Mouse (Mus musculus) thymus, adult 2 months (tissue): ENCODE results near the gene Nup188. TPM values are rescaled to one million over a fixed set of nuclear protein-coding genes. Genes with fewer than 3 reads are reported as not detected.

Experiments
- DNase-seq: peaks from one replicate; pipeline ENCODE4 v3.0.0; 2021
- H3K27ac ChIP-seq: fragments of 200-500 bp; 2 replicates; pipeline ENCODE4 v1.5.1; 2012; ENCODE audit warnings: low read length, control low read depth; ENCODE audit not compliant: control insufficient read depth, insufficient read depth
- H3K27me3 ChIP-seq: fragments of 200-500 bp; 2 replicates; pipeline ENCODE4 v1.6.1; 2012; ENCODE audit warnings: mild to moderate bottlenecking, low read length, moderate library complexity, mixed read lengths; ENCODE audit not compliant: control insufficient read depth, insufficient read depth
- H3K36me3 ChIP-seq: fragments of 200-500 bp; 2 replicates; pipeline ENCODE4 v1.6.1; 2012; ENCODE audit warnings: mild to moderate bottlenecking, low read length, moderate library complexity; ENCODE audit not compliant: control insufficient read depth, insufficient read depth
- H3K4me1 ChIP-seq: fragments of 200-500 bp; replicated peaks from 2 replicates; pipeline ENCODE4 v1.6.1; 2012; ENCODE audit warnings: low read length; ENCODE audit not compliant: control insufficient read depth, insufficient read depth
- H3K4me3 ChIP-seq: fragments of 200-500 bp; 2 replicates; pipeline ENCODE4 v1.5.1; 2012; ENCODE audit warnings: mild to moderate bottlenecking, low read length, control low read depth, moderate library complexity; ENCODE audit not compliant: control insufficient read depth, insufficient read depth
- CTCF ChIP-seq: fragments of 200-500 bp; IDR thresholded peaks from 2 replicates; pipeline ENCODE4 v1.5.1; 2012; ENCODE audit warnings: mild to moderate bottlenecking, control low read depth, low read length, moderate library complexity, borderline replicate concordance; ENCODE audit not compliant: control insufficient read depth, poor library complexity, insufficient read depth; ENCODE audit errors: extremely low read depth
- POLR2A ChIP-seq: fragments of 200-500 bp; IDR thresholded peaks from 2 replicates; pipeline ENCODE4 v1.6.1; 2012; ENCODE audit warnings: mild to moderate bottlenecking, low read length, control low read depth, moderate library complexity; ENCODE audit not compliant: control insufficient read depth, poor library complexity, insufficient read depth; ENCODE audit errors: extremely low read depth
- WGBS: fragments of 180-500 bp; shearing (Covaris S2); methylation state at CpG from one replicate; pipeline ENCODE4 v1.1.7; 2018; 5-methylcytosine and 5-hydroxymethylcytosine counted together
- polyA plus RNA-seq: library from polyadenylated mRNA; depleted of rRNA; stranded (reverse); fragments of >200 nt; gene quantifications from 2 replicates; pipeline ENCODE4 v1.2.3, GENCODE M21; 2012; rRNA removed

Nup188 gene
- polyA plus RNA-seq, result 77.4 and 107 TPM in 2 replicates

- no peaks in the 10 kb centered on the region for H3K27me3 ChIP-seq
- under 1% methylated on average over 59 of the region's 68 CpGs for WGBS
These were observed at the start of gene Nup188, which contains the start of gene Dolk for GRCm38 (mm10) chr2:30286192-30287026. Gene Nup188, plus strand, starts transcription at chr2:30286397. Gene Dolk, minus strand, starts transcription at chr2:30286334.

GRCm38 (mm10) chr2:30236426-30237198 is 49.6 kb upstream of the Nup188 start:
- Histone ChIP-seq H3K36me3 (peaks cover 10% of the 10 kb centered on the region), H3K27me3 (no peaks in the 10 kb centered on the region), H3K4me1 (peaks cover 32% of the 10 kb centered on the region), H3K4me3 (peak overlapping the region; percentile 77), H3K27ac (peak overlapping the region; percentile 42)
- DNase-seq, result no peak
- 9% methylated on average over 18 of the region's 18 CpGs for WGBS
- no peak for TF ChIP-seq POLR2A

More at GRCm38 (mm10) chr2:30286192-30287026, at the start of gene Nup188, which contains the start of gene Dolk:
- DNase-seq, result peak; percentile 98
- TF ChIP-seq CTCF (peak; percentile 60; the same call in 1 of the 2 replicates), POLR2A (peak; percentile 86)
- Histone ChIP-seq H3K4me3 (peak within 1 kb of the TSS; percentile 80), H3K36me3 (no peaks in the 10 kb centered on the region), H3K4me1 (peaks cover 17% of the 10 kb centered on the region), H3K27ac (no peak within 1 kb of the TSS)

- Histone ChIP-seq H3K36me3 (peaks cover 10% of the 10 kb centered on the region), H3K27ac (peak within 1 kb of the TSS; percentile 45), H3K4me1 (peaks cover 32% of the 10 kb centered on the region), H3K4me3 (peak within 1 kb of the TSS; percentile 77), H3K27me3 (no peaks in the 10 kb centered on the region)
- under 1% methylated on average over 67 of the region's 67 CpGs for WGBS
- peak; percentile 80; the same call in 1 of the 2 replicates for TF ChIP-seq POLR2A
- 0 out of 2 replicates have a peak, but pooled peaks have one; percentile 35 for TF ChIP-seq CTCF
- peak; percentile 100 for DNase-seq
These were observed 48.9 kb upstream of the Nup188 start, which contains the start of gene Lrrc8a for GRCm38 (mm10) chr2:30237199-30237880. Gene Lrrc8a, plus strand, starts transcription at chr2:30237715.

GRCm38 (mm10) chr2:30237881-30238280 is 48.3 kb upstream of the Nup188 start:
- under 1% methylated on average over 42 of the region's 42 CpGs for WGBS
- TF ChIP-seq POLR2A, result no peak
- no peak for TF ChIP-seq CTCF
- Histone ChIP-seq H3K36me3 (peaks cover 10% of the 10 kb centered on the region), H3K4me3 (peak overlapping the region; percentile 77), H3K4me1 (peaks cover 35% of the 10 kb centered on the region), H3K27ac (peak overlapping the region; percentile 45; the same call in 1 of the 2 replicates), H3K27me3 (no peaks in the 10 kb centered on the region)
- peak; percentile 71 for DNase-seq

GRCm38 (mm10) chr2:30238906-30239465 is 47.2 kb upstream of the Nup188 start:
- 77% methylated on average over 3 of the region's 3 CpGs for WGBS
- Histone ChIP-seq H3K27me3 (no peaks in the 10 kb centered on the region), H3K36me3 (peaks cover 16% of the 10 kb centered on the region), H3K27ac (no peak overlapping the region), H3K4me3 (no peak overlapping the region), H3K4me1 (peaks cover 39% of the 10 kb centered on the region)
- TF ChIP-seq CTCF (no peak), POLR2A (no peak)
- no peak for DNase-seq
